Mouse (Mus musculus) midbrain, embryonic 16.5 days (tissue): Measurements from ENCODE around the gene Itgb4. TPM values are rescaled to one million over a fixed set of nuclear protein-coding genes. Genes with fewer than 3 reads are reported as not detected.
A peak's percentile ranks its signal among the peaks of the same experiment; 100 is the strongest.

ENCODE experiments used
- ATAC-seq: fragments of 200-750 bp; cut with Nextera tagmentation; 2 replicates; pipeline ENCODE4 v1.8.0; 2017; ENCODE audit warnings: moderate TSS enrichment
- H3K27ac ChIP-seq: fragments of 300-500 bp; sonication (generic); 2 replicates; pipeline ENCODE4 v1.5.1; 2014; ENCODE audit warnings: mild to moderate bottlenecking, low read length, mixed read lengths
- H3K27me3 ChIP-seq: fragments of 300-500 bp; sonication (generic); 2 replicates; pipeline ENCODE4 v1.6.1; 2014; ENCODE audit warnings: low read depth, low read length, mixed read lengths; ENCODE audit not compliant: control insufficient read depth, insufficient read depth
- H3K36me3 ChIP-seq: fragments of 300-500 bp; sonication (generic); 2 replicates; pipeline ENCODE4 v1.6.1; 2014; ENCODE audit warnings: mild to moderate bottlenecking, low read length, moderate library complexity, mixed read lengths; ENCODE audit not compliant: control insufficient read depth, insufficient read depth
- H3K4me1 ChIP-seq: fragments of 300-500 bp; sonication (generic); 2 replicates; pipeline ENCODE4 v1.6.1; 2014; ENCODE audit warnings: mild to moderate bottlenecking, low read length, mixed read lengths; ENCODE audit not compliant: control insufficient read depth, insufficient read depth
- H3K4me2 ChIP-seq: fragments of 300-500 bp; sonication (generic); 2 replicates; pipeline ENCODE4 v1.6.1; 2014; ENCODE audit warnings: mild to moderate bottlenecking, low read length, mixed read lengths
- H3K4me3 ChIP-seq: fragments of 300-500 bp; sonication (generic); 2 replicates; pipeline ENCODE4 v1.5.1; 2014; ENCODE audit warnings: low read depth, mild to moderate bottlenecking, low read length, moderate library complexity, mixed read lengths
- H3K9ac ChIP-seq: fragments of 300-500 bp; sonication (generic); 2 replicates; pipeline ENCODE4 v1.6.1; 2014; ENCODE audit warnings: low read depth, low read length, mixed read lengths
- H3K9me3 ChIP-seq: fragments of 300-500 bp; sonication (generic); replicated peaks from 2 replicates; pipeline ENCODE4 v1.6.1; 2014; ENCODE audit warnings: mild to moderate bottlenecking, low read length, mixed read lengths; ENCODE audit not compliant: control insufficient read depth, poor library complexity, severe bottlenecking
- WGBS: fragments of 180-500 bp; shearing (Covaris S2); extraction: QIAGEN DNeasy Blood & Tissue Kit; methylation state at CpG from one replicate; pipeline ENCODE4 v1.1.7; 2014; 5-methylcytosine and 5-hydroxymethylcytosine counted together
- polyA plus RNA-seq: library from polyadenylated mRNA; unstranded; fragments of >200 nt; fragmentation: Nextera tagmentation; extraction: Ambion mirVana; gene quantifications from 2 replicates; pipeline ENCODE4 v1.2.1, GENCODE M21; 2015

Itgb4 gene
- polyA plus RNA-seq, 1 experiment from 2014 or later, result 0.64 TPM

- no peaks in the 10 kb centered on the region for H3K4me1 ChIP-seq
- no peaks in the 10 kb centered on the region for H3K9me3 ChIP-seq
- no peak overlapping the region for H3K4me2 ChIP-seq
- no peak overlapping the region for H3K4me3 ChIP-seq
- H3K27me3 ChIP-seq, result no peaks in the 10 kb centered on the region
- H3K27ac ChIP-seq, result no peak overlapping the region
- no peak overlapping the region for H3K9ac ChIP-seq
- H3K36me3 ChIP-seq, result peaks cover 18% of the 10 kb centered on the region; the same call in 1 of the 2 replicates
- ATAC-seq, result no peak
- WGBS, result 88% methylated on average over 8 of the region's 8 CpGs
These were observed 29.3 kb upstream of the Itgb4 start for GRCm38 (mm10) chr11:115945247-115945646.

GRCm38 (mm10) chr11:115946221-115946828 lies 28.2 kb upstream of the Itgb4 start:
- WGBS, result 87% methylated on average over 9 of the region's 9 CpGs
- H3K27me3 ChIP-seq, result no peaks in the 10 kb centered on the region
- H3K4me2 ChIP-seq, result no peak overlapping the region
- no peak overlapping the region for H3K9ac ChIP-seq
- ATAC-seq, result no peak
- peaks cover 19% of the 10 kb centered on the region for H3K36me3 ChIP-seq
- no peaks in the 10 kb centered on the region for H3K4me1 ChIP-seq
- no peak overlapping the region for H3K27ac ChIP-seq
- no peak overlapping the region for H3K4me3 ChIP-seq
- no peaks in the 10 kb centered on the region for H3K9me3 ChIP-seq

GRCm38 (mm10) chr11:115948316-115948715 lies 26.2 kb upstream of the Itgb4 start:
- Histone ChIP-seq H3K36me3 (peaks cover 21% of the 10 kb centered on the region), H3K9ac (no peak overlapping the region), H3K27ac (no peak overlapping the region), H3K4me1 (no peaks in the 10 kb centered on the region), H3K4me3 (no peak overlapping the region), H3K9me3 (no peaks in the 10 kb centered on the region), H3K27me3 (no peaks in the 10 kb centered on the region), H3K4me2 (no peak overlapping the region)
- no peak for ATAC-seq
- WGBS, result 89% methylated on average over 9 of the region's 9 CpGs

GRCm38 (mm10) chr11:115950719-115951118 lies 23.8 kb upstream of the Itgb4 start:
- H3K27me3 ChIP-seq, result no peaks in the 10 kb centered on the region
- WGBS, result 89% methylated on average over 2 of the region's 2 CpGs
- ATAC-seq, result no peak
- H3K36me3 ChIP-seq, result peaks cover 19% of the 10 kb centered on the region
- H3K4me1 ChIP-seq, result no peaks in the 10 kb centered on the region
- no peak overlapping the region for H3K4me3 ChIP-seq
- H3K9me3 ChIP-seq, result no peaks in the 10 kb centered on the region
- no peak overlapping the region for H3K9ac ChIP-seq
- no peak overlapping the region for H3K4me2 ChIP-seq
- H3K27ac ChIP-seq, result no peak overlapping the region

- WGBS, result 89% methylated on average over 5 of the region's 5 CpGs
- H3K9me3 ChIP-seq, result no peaks in the 10 kb centered on the region
- H3K36me3 ChIP-seq, result peaks cover 24% of the 10 kb centered on the region
- H3K4me3 ChIP-seq, result no peak overlapping the region
- H3K9ac ChIP-seq, result no peak overlapping the region
- H3K27ac ChIP-seq, result no peak overlapping the region
- no peak for ATAC-seq
- no peaks in the 10 kb centered on the region for H3K27me3 ChIP-seq
- H3K4me1 ChIP-seq, result no peaks in the 10 kb centered on the region
- H3K4me2 ChIP-seq, result no peak overlapping the region
These were observed 19.8 kb upstream of the Itgb4 start for GRCm38 (mm10) chr11:115954712-115955111.

GRCm38 (mm10) chr11:115955195-115955858 lies 19.2 kb upstream of the Itgb4 start:
- WGBS, result 62% methylated on average over 10 of the region's 10 CpGs
- Histone ChIP-seq H3K4me1 (no peaks in the 10 kb centered on the region), H3K9ac (no peak overlapping the region), H3K36me3 (peaks cover 24% of the 10 kb centered on the region), H3K4me2 (no peak overlapping the region), H3K4me3 (no peak overlapping the region), H3K9me3 (no peaks in the 10 kb centered on the region), H3K27me3 (no peaks in the 10 kb centered on the region), H3K27ac (no peak overlapping the region)
- ATAC-seq, result no peak

- Histone ChIP-seq H3K27ac (peak overlapping the region; percentile 13; the same call in 1 of the 2 replicates), H3K36me3 (peaks cover 30% of the 10 kb centered on the region), H3K9me3 (no peaks in the 10 kb centered on the region), H3K4me1 (no peaks in the 10 kb centered on the region), H3K27me3 (no peaks in the 10 kb centered on the region), H3K4me2 (no peak overlapping the region), H3K4me3 (no peak overlapping the region), H3K9ac (no peak overlapping the region)
- ATAC-seq, result no peak
- WGBS, result 11% methylated on average over 4 of the region's 4 CpGs
These were observed 18.1 kb upstream of the Itgb4 start for GRCm38 (mm10) chr11:115956453-115956852.

- H3K4me1 ChIP-seq, result no peaks in the 10 kb centered on the region
- WGBS, result 72% methylated on average over 7 of the region's 7 CpGs
- H3K36me3 ChIP-seq, result peaks cover 28% of the 10 kb centered on the region
- no peaks in the 10 kb centered on the region for H3K27me3 ChIP-seq
- no peak overlapping the region for H3K27ac ChIP-seq
- H3K9me3 ChIP-seq, result no peaks in the 10 kb centered on the region
- no peak for ATAC-seq
- H3K4me3 ChIP-seq, result no peak overlapping the region
- H3K9ac ChIP-seq, result no peak overlapping the region
- no peak overlapping the region for H3K4me2 ChIP-seq
These were observed 16.5 kb upstream of the Itgb4 start for GRCm38 (mm10) chr11:115957971-115958370.

- H3K4me3 ChIP-seq, result no peak overlapping the region
- no peaks in the 10 kb centered on the region for H3K27me3 ChIP-seq
- H3K4me1 ChIP-seq, result no peaks in the 10 kb centered on the region
- H3K9me3 ChIP-seq, result no peaks in the 10 kb centered on the region
- no peak overlapping the region for H3K27ac ChIP-seq
- ATAC-seq, result no peak
- H3K9ac ChIP-seq, result no peak overlapping the region
- H3K4me2 ChIP-seq, result no peak overlapping the region
- WGBS, result 96% methylated on average over 9 of the region's 9 CpGs
- H3K36me3 ChIP-seq, result peaks cover 26% of the 10 kb centered on the region
These were observed 15.5 kb upstream of the Itgb4 start for GRCm38 (mm10) chr11:115959018-115959417.
